Mouse (Mus musculus) liver, embryonic 16.5 days (tissue): ENCODE measurements around the gene Arhgdia. TPM values are rescaled to one million over a fixed set of nuclear protein-coding genes. Genes with fewer than 3 reads are reported as not detected.
"Not testable (repeated sequence)": the region's sequence is repeated elsewhere in the genome, so short reads cannot be mapped to it uniquely, and the experiment has no call there.

ENCODE experiments used
- ATAC-seq: fragments of 200-750 bp; cut with Nextera tagmentation; 2 replicates; pipeline ENCODE4 v1.8.0; 2017; ENCODE audit warnings: low read depth, mild to moderate bottlenecking, moderate number of reproducible peaks, moderate library complexity
- H3K27ac ChIP-seq: fragments of 300-500 bp; sonication (generic); 2 replicates; pipeline ENCODE4 v1.5.1; 2014; ENCODE audit warnings: mild to moderate bottlenecking, low read length
- H3K27me3 ChIP-seq: fragments of 300-500 bp; sonication (generic); 2 replicates; pipeline ENCODE4 v1.6.1; 2014; ENCODE audit warnings: low read depth, low read length, mixed read lengths; ENCODE audit not compliant: control insufficient read depth, insufficient read depth
- H3K36me3 ChIP-seq: fragments of 300-500 bp; sonication (generic); 2 replicates; pipeline ENCODE4 v1.6.1; 2014; ENCODE audit warnings: mild to moderate bottlenecking; ENCODE audit not compliant: control insufficient read depth, insufficient read depth
- H3K4me1 ChIP-seq: fragments of 300-500 bp; sonication (generic); 2 replicates; pipeline ENCODE4 v1.6.1; 2014; ENCODE audit warnings: low read depth, low read length, mixed read lengths; ENCODE audit not compliant: control insufficient read depth
- H3K4me2 ChIP-seq: fragments of 300-500 bp; sonication (generic); 2 replicates; pipeline ENCODE4 v1.6.1; 2014; ENCODE audit warnings: low read depth, low read length, mixed read lengths
- H3K4me3 ChIP-seq: fragments of 300-500 bp; sonication (generic); 2 replicates; pipeline ENCODE4 v1.5.1; 2014; ENCODE audit warnings: low read depth, mild to moderate bottlenecking, low read length
- H3K9ac ChIP-seq: fragments of 300-500 bp; sonication (generic); 2 replicates; pipeline ENCODE4 v1.6.1; 2014; ENCODE audit warnings: low read depth, low read length
- H3K9me3 ChIP-seq: fragments of 300-500 bp; sonication (generic); replicated peaks from 2 replicates; pipeline ENCODE4 v1.6.1; 2016; ENCODE audit warnings: low read length; ENCODE audit not compliant: control insufficient read depth
- WGBS: fragments of 180-500 bp; shearing (Covaris S2); extraction: QIAGEN DNeasy Blood & Tissue Kit; methylation state at CpG from one replicate; pipeline ENCODE4 v1.1.7; 2014; ENCODE audit not compliant: insufficient replicate concordance; 5-methylcytosine and 5-hydroxymethylcytosine counted together
- polyA plus RNA-seq: library from polyadenylated mRNA; unstranded; fragments of >200 nt; fragmentation: Nextera tagmentation; extraction: Ambion mirVana; gene quantifications from 2 replicates; pipeline ENCODE4 v1.2.1, GENCODE M21; 2015

Arhgdia gene
- polyA plus RNA-seq, 1 experiment from 2014 or later: 205 TPM

DNA sequence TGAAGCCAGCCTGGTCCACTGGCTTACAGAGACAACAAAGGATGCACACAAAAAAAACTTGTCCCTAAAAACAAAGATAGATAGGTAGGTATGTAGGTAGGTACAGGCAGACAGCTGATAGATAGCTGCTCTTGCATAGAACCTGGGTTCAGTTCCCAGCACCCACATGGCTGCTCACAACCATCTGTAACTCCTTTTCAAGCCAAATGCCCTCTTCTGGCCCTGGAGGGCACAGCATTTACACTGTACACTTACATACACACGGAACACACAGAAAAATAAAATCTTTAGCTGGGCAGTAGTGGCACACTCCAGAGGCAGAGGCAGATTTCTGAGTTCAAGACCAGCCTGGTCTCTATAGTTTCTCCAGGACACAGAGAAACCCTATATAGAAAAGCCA is 2.5 kb upstream of the Arhgdia start:
- 84% methylated on average over 1 of the region's 1 CpGs for WGBS
- Histone ChIP-seq H3K4me3 (no peak overlapping the region), H3K4me2 (no peak overlapping the region), H3K27ac (no peak overlapping the region), H3K9me3 (no peaks in the 10 kb centered on the region), H3K36me3 (peaks cover 45% of the 10 kb centered on the region), H3K4me1 (peaks cover 32% of the 10 kb centered on the region), H3K27me3 (no peaks in the 10 kb centered on the region), H3K9ac (no peak overlapping the region)
- no peak for ATAC-seq

GRCm38 (mm10) chr11:120582982-120583293 is 1.5 kb upstream of the Arhgdia start:
- H3K4me3 ChIP-seq, H3K27me3 ChIP-seq, H3K4me2 ChIP-seq, H3K9ac ChIP-seq, ATAC-seq, H3K9me3 ChIP-seq, H3K27ac ChIP-seq: not testable (repeated sequence)
- WGBS: 88% methylated on average over 2 of the region's 2 CpGs
- Histone ChIP-seq H3K36me3 (peaks cover 48% of the 10 kb centered on the region), H3K4me1 (peaks cover 39% of the 10 kb centered on the region)

DNA sequence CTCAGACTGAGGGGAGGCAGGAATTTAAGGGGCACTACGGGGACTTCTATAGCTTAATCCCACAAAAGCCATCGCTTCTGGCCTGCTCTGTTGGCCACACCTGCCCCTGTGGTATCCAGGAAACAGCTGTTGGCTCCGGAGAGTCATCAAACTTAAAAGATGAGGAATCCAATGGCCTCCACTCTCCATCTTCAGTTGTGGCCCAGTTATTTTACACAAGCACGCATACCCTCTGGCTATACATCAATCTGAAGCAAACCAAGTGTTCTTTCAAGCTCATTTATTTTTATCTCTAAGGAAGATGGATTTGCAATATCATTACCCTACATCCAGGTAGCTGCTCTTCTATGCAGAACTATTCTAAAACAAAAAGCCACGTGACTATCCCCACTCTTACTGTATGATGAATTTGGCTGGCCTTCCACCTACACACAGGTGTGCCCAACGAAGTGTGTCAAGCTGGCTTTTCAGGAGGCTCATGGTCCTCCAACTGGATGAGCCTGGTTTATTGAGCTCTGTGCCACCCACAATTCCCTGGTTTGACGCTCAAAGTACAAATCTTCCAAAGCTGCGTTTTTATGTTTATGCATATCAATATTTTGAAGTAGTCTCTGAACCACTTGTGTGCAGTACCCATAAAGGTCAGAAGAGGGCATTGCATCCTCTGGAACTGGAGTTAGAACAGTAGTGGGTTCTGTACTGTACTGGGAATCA is 1.0 kb upstream of the Arhgdia start:
- H3K9ac ChIP-seq: peak overlapping the region; percentile 87
- H3K27ac ChIP-seq: peak overlapping the region; percentile 86
- H3K36me3 ChIP-seq: peaks cover 44% of the 10 kb centered on the region
- H3K4me1 ChIP-seq: peaks cover 39% of the 10 kb centered on the region
- H3K27me3 ChIP-seq: no peaks in the 10 kb centered on the region
- peak overlapping the region; percentile 96 for H3K4me2 ChIP-seq
- WGBS: 58% methylated on average over 8 of the region's 8 CpGs
- H3K9me3 ChIP-seq: no peaks in the 10 kb centered on the region
- ATAC-seq: no peak
- H3K4me3 ChIP-seq: peak overlapping the region; percentile 88

DNA sequence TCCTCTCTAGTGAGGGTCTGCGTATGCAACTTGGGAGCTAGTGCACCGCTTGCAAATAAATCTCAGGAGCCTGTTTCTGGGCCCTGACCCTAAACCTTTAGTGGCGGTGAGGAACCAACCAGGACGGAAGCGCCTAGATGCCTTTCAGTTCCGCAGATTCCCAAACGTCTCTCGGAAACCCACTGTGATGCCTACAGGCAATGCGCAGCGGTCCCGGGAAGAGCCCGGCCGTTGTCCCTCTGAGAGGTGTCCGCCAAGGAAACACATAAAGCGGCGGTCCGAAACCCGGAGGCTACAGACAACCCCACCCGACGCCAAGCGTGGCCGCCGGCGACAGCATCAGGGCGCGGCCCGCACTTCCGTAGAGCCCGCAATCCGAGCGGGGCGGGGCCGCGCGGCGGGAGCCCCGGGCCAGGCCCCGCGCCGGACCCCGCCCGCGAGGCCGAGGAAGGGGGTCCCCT is 523 bp downstream of the Arhgdia start:
- peak overlapping the region; percentile 86 for H3K27ac ChIP-seq
- peak overlapping the region; percentile 96 for H3K4me2 ChIP-seq
- peak overlapping the region; percentile 87 for H3K9ac ChIP-seq
- no peaks in the 10 kb centered on the region for H3K27me3 ChIP-seq
- ATAC-seq: peak; percentile 70
- WGBS: under 1% methylated on average over 41 of the region's 44 CpGs
- H3K4me1 ChIP-seq: peaks cover 42% of the 10 kb centered on the region
- no peaks in the 10 kb centered on the region for H3K9me3 ChIP-seq
- peaks cover 32% of the 10 kb centered on the region for H3K36me3 ChIP-seq
- peak overlapping the region; percentile 88 for H3K4me3 ChIP-seq

DNA sequence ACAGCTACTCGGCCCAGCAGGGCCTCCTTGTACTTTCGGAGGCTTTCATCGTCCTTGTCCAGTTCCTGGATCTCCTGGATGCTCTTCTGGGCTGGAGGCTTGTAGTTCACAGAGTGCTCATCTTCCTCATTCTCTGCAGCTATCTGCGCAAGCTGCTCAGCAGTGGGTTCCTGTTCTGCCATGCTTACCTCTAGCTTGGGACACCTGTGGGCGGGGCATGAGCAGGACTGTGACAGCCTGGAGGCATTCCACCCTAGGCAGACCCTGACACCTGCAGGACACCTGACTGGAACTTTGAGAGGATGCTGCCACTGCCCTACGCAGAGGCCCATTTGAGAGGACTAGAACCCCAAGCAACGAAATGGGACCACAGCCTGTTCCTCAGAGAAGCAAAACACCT is 1.2 kb downstream of the Arhgdia start:
- Histone ChIP-seq H3K4me3 (peak overlapping the region; percentile 88), H3K4me2 (peak overlapping the region; percentile 96), H3K9me3 (no peaks in the 10 kb centered on the region), H3K27me3 (no peaks in the 10 kb centered on the region), H3K4me1 (peaks cover 42% of the 10 kb centered on the region), H3K27ac (peak overlapping the region; percentile 86), H3K9ac (peak overlapping the region; percentile 87), H3K36me3 (peaks cover 26% of the 10 kb centered on the region)
- no peak for ATAC-seq
- WGBS: 39% methylated on average over 7 of the region's 7 CpGs

GRCm38 (mm10) chr11:120579316-120580107 is 1.9 kb downstream of the Arhgdia start:
- H3K27me3 ChIP-seq: no peaks in the 10 kb centered on the region
- peak overlapping the region; percentile 88 for H3K4me3 ChIP-seq
- peak overlapping the region; percentile 87; the same call in 1 of the 2 replicates for H3K9ac ChIP-seq
- no peak overlapping the region; the same call in 1 of the 2 replicates for H3K27ac ChIP-seq
- H3K36me3 ChIP-seq: peaks cover 23% of the 10 kb centered on the region
- 56% methylated on average over 15 of the region's 15 CpGs for WGBS
- H3K9me3 ChIP-seq: no peaks in the 10 kb centered on the region
- H3K4me2 ChIP-seq: peak overlapping the region; percentile 96
- H3K4me1 ChIP-seq: peaks cover 46% of the 10 kb centered on the region
- ATAC-seq: no peak

DNA sequence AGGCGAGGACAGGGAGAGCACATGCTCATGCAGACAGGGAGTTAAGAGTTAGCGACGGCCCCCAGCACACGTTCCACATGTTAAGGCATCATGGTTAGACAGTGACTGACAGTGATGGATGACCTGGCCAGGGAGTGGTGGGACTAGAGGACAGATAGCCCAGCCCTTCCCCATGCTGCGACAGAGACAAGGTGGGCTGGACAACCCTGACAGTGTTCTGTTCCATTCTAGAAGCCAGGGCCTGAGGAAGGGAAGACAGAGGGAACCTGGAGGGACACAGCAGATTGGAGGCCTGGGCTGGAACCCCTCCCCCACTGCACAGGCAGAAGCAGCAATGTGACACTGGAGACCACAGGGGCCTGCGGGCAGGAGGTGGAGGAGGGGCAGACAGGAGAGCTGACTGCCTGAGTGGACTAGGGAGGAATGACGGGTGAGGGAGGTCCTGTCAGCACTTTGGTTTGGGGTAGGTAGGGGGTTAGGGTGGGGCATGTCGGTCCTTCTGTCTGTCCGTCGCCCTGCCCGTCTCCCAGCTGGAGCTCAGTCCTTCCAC is 2.7 kb downstream of the Arhgdia start:
- 81% methylated on average over 11 of the region's 11 CpGs for WGBS
- Histone ChIP-seq H3K4me2 (no peak overlapping the region), H3K9ac (no peak overlapping the region), H3K9me3 (no peaks in the 10 kb centered on the region), H3K36me3 (peaks cover 17% of the 10 kb centered on the region), H3K27ac (no peak overlapping the region), H3K27me3 (no peaks in the 10 kb centered on the region), H3K4me3 (no peak overlapping the region), H3K4me1 (peaks cover 51% of the 10 kb centered on the region)
- no peak for ATAC-seq

DNA sequence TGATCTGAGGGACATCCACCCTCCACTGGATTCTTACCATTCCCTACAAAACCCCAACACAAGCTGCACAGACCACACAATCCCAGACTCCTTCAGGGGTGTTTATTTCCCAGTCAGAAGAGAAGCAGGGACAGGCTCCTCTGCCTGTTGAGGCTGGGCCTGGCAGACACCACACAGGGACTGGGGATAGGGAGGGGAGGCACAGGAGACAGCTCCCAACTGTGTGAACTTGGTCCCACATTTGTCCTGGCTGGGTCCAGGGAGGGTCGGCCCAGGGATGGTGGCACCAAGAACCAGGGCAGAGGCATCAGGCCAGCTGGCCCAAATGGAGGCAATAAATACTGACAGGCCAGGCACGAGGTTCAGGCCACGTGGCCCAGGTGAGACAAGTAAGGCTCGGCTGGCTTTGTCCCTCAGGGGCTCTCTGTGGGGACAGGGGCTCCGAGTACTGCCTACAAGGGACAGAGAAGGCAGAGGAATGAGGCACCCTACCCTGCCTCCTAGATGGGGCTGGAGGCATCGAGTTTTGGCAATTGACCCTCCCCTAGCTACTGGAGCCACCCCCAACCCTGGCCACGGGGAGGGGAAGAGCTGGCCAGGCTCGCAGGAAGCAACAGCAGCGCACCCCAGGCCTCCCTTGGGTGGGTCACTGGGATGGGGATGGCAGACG is 3.3 kb downstream of the Arhgdia start:
- no peak overlapping the region for H3K27ac ChIP-seq
- H3K9me3 ChIP-seq: no peaks in the 10 kb centered on the region
- H3K27me3 ChIP-seq: no peaks in the 10 kb centered on the region
- no peak overlapping the region for H3K9ac ChIP-seq
- no peak overlapping the region for H3K4me2 ChIP-seq
- no peak for ATAC-seq
- H3K4me3 ChIP-seq: no peak overlapping the region
- peaks cover 51% of the 10 kb centered on the region for H3K4me1 ChIP-seq
- H3K36me3 ChIP-seq: peaks cover 16% of the 10 kb centered on the region
- WGBS: 80% methylated on average over 10 of the region's 10 CpGs
